Mouse (Mus musculus) embryonic facial prominence, embryonic 10.5 days (tissue): ENCODE data around the gene Egr2. TPM values are rescaled to one million over a fixed set of nuclear protein-coding genes. Genes with fewer than 3 reads are reported as not detected.

ENCODE experiments used
- DNase-seq: peaks from one replicate; pipeline ENCODE4 v3.0.0-alpha.2; 2017; ENCODE audit warnings: low spot score
- H3K27ac ChIP-seq: fragments of 300-500 bp; sonication (generic); replicated peaks from 2 replicates; pipeline ENCODE4 v1.5.1; 2016; ENCODE audit warnings: mild to moderate bottlenecking
- H3K27me3 ChIP-seq: fragments of 300-500 bp; sonication (generic); replicated peaks from 2 replicates; pipeline ENCODE4 v1.6.1; 2016; ENCODE audit warnings: low read depth, mild to moderate bottlenecking; ENCODE audit not compliant: poor library complexity, severe bottlenecking
- H3K36me3 ChIP-seq: fragments of 300-500 bp; sonication (generic); replicated peaks from 2 replicates; pipeline ENCODE4 v1.6.1; 2016; ENCODE audit warnings: mild to moderate bottlenecking, moderate library complexity
- H3K4me1 ChIP-seq: fragments of 300-500 bp; sonication (generic); 2 replicates; pipeline ENCODE4 v1.6.1; 2016
- H3K4me3 ChIP-seq: fragments of 300-500 bp; sonication (generic); 2 replicates; pipeline ENCODE4 v1.5.1; 2016; ENCODE audit warnings: mild to moderate bottlenecking, moderate library complexity
- H3K9me3 ChIP-seq: fragments of 300-500 bp; sonication (generic); 2 replicates; pipeline ENCODE4 v1.6.1; 2016; ENCODE audit warnings: mild to moderate bottlenecking
- WGBS: fragments of 180-500 bp; shearing (Covaris S2); methylation state at CpG from one replicate; pipeline ENCODE4 v1.1.7; 2016; 5-methylcytosine and 5-hydroxymethylcytosine counted together
- polyA plus RNA-seq: library from polyadenylated mRNA; unstranded; fragments of >200 nt; fragmentation: Nextera tagmentation; extraction: Ambion mirVana; gene quantifications from 2 replicates; pipeline ENCODE4 v1.2.1, GENCODE M21; 2016

The Egr2 gene
- polyA plus RNA-seq, 1 experiment from 2014 or later = 0.86 TPM

DNA sequence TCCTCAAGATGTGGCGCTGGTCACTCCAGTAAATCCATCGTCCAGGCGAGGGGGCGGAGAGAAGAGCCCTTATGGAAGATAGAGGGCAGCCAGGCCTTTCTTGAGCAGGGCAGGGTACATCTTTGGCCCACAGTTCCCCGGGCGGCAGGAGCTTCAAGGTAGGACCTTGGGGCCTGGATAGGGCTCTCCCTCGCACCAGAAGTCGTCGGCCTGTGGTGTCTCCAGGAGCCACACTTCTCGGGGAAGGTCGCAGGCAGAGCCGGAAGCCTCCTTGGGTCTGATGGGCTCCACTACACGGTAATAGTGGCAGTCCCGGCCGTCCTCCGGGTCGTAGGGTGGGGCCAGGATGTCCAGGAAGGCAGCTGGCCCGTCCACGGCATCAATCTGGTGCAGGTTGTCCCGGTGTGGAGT is 12.6 kb downstream of the Egr2 start:
- Histone ChIP-seq H3K27ac (peak overlapping the region; percentile 97), H3K4me3 (peak overlapping the region; percentile 79), H3K36me3 (peaks cover 19% of the 10 kb centered on the region), H3K9me3 (no peaks in the 10 kb centered on the region), H3K27me3 (peaks cover 4% of the 10 kb centered on the region; the same call in 1 of the 2 replicates), H3K4me1 (peaks cover 42% of the 10 kb centered on the region)
- peak; percentile 47 for DNase-seq
- under 1% methylated on average over 20 of the region's 20 CpGs for WGBS

GRCm38 (mm10) chr10:67548261-67548854 is 13.1 kb downstream of the Egr2 start:
- Histone ChIP-seq H3K4me1 (peaks cover 42% of the 10 kb centered on the region), H3K27ac (peak overlapping the region; percentile 97), H3K36me3 (peaks cover 19% of the 10 kb centered on the region), H3K9me3 (no peaks in the 10 kb centered on the region), H3K27me3 (no peaks in the 10 kb centered on the region), H3K4me3 (peak overlapping the region; percentile 79)
- DNase-seq = peak; percentile 76
- WGBS = under 1% methylated on average over 73 of the region's 73 CpGs

- under 1% methylated on average over 79 of the region's 79 CpGs for WGBS
- peaks cover 42% of the 10 kb centered on the region for H3K4me1 ChIP-seq
These were observed 13.8 kb downstream of the Egr2 start, which contains the start of gene Ado for GRCm38 (mm10) chr10:67548877-67549731. Gene Ado (minus strand): TSS chr10:67548955.

DNA sequence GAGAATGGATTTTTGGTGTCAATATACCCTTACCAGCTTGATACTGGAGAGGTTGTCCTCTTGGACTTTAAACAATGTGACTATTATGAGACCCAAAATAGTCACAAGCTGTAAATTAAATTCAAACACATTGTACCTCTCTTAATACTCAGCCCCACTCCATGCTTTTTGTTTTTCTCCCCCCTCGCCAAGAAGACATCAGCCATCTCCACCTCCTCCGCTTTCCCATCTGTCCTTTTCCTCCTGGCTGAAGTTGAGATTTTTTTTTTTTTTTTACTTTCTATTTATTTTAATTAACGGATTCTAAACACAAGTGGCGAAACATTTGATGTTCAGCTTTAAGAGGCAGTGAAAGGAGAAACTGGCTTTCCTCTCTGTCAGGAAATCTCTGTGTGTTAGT is 22.8 kb downstream of the Egr2 start:
- peaks cover 15% of the 10 kb centered on the region for H3K27me3 ChIP-seq

More at GRCm38 (mm10) chr10:67548877-67549731, 13.8 kb downstream of the Egr2 start, which contains the start of gene Ado:
- no peaks in the 10 kb centered on the region for H3K27me3 ChIP-seq
- H3K27ac ChIP-seq = peak within 1 kb of the TSS; percentile 97
- H3K36me3 ChIP-seq = peaks cover 19% of the 10 kb centered on the region
- peak; percentile 90 for DNase-seq
- H3K4me3 ChIP-seq = peak within 1 kb of the TSS; percentile 79
- no peaks in the 10 kb centered on the region for H3K9me3 ChIP-seq

GRCm38 (mm10) chr10:67559765-67560394 is 24.6 kb downstream of the Egr2 start:
- H3K27me3 ChIP-seq = peaks cover 33% of the 10 kb centered on the region
- 36% methylated on average over 13 of the region's 13 CpGs for WGBS
- no peak for DNase-seq
- no peaks in the 10 kb centered on the region for H3K36me3 ChIP-seq
- H3K4me1 ChIP-seq = peaks cover 10% of the 10 kb centered on the region
- no peak overlapping the region for H3K27ac ChIP-seq
- H3K4me3 ChIP-seq = no peak overlapping the region
- H3K9me3 ChIP-seq = no peaks in the 10 kb centered on the region

More for the DNA sequence above, 22.8 kb downstream of the Egr2 start:
- no peak for DNase-seq
- 86% methylated on average over 4 of the region's 4 CpGs for WGBS
- Histone ChIP-seq H3K4me3 (no peak overlapping the region), H3K27ac (no peak overlapping the region), H3K4me1 (peaks cover 10% of the 10 kb centered on the region), H3K36me3 (no peaks in the 10 kb centered on the region), H3K9me3 (no peaks in the 10 kb centered on the region)

DNA sequence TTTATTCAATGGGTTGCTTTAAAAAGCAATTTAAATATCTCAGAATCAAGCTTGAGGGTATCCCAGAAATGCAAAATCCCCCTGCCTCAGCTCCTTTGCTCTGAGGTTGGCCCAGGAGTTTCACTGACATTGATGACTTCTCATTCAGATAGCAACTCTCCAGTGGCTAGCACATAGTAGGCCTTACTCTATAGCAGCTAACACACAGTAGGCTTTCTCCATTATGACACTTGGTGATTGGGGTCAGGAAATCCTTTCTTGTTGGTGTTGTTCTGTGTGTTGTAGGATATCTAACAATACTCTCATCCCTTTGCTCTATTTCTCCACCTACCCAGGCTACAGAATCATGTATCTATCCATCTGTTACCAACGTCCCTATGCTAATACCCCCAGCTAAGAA is 25.9 kb downstream of the Egr2 start:
- Histone ChIP-seq H3K9me3 (no peaks in the 10 kb centered on the region), H3K4me3 (no peak overlapping the region), H3K4me1 (peaks cover 10% of the 10 kb centered on the region), H3K27me3 (peaks cover 36% of the 10 kb centered on the region), H3K36me3 (no peaks in the 10 kb centered on the region), H3K27ac (no peak overlapping the region)
- DNase-seq = no peak
- 85% methylated on average over 1 of the region's 1 CpGs for WGBS

DNA sequence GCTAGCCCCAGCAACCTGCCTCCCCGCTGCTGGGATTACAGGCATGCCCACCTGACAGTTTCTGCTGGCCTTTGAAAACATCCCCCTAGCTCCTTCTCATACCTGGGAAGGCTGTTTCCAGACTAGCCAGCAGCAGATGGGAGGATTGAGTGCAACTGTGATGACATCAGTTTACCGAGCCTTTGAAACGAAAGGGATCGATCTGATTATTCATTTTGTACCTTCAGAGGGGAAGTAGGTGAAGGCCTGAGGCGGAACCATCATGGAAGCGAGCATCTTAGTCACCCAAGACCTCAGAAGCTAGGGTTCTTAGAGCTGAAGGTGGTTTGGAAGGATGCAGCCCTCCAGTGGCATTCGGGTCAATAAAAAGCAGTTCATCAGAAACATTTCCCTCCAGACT is 29.2 kb downstream of the Egr2 start:
- H3K4me3 ChIP-seq = no peak overlapping the region
- peaks cover 33% of the 10 kb centered on the region for H3K27me3 ChIP-seq
- H3K4me1 ChIP-seq = peaks cover 9% of the 10 kb centered on the region
- 93% methylated on average over 7 of the region's 7 CpGs for WGBS
- H3K36me3 ChIP-seq = no peaks in the 10 kb centered on the region
- DNase-seq = no peak
- no peak overlapping the region for H3K27ac ChIP-seq
- no peaks in the 10 kb centered on the region for H3K9me3 ChIP-seq

DNA sequence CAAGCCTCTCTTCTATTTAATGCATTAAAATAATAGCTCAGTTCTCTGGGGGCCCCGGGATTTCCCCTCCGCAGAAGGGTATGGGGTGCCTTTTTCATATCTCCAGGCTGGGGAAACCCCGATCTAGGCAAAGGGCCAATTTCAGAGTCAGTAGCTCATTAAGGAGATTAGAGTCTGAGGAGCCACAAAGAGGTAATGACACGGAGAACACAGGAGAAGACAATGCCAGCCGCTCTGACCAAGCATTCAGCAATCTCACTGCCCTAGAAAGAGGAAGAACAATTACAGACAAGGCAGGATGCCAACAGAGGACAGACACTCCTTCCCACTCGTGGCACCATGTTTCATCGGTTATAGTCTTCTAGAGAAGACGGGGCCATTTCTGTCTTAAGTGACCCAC is 30.8 kb downstream of the Egr2 start:
- no peak for DNase-seq
- 79% methylated on average over 8 of the region's 8 CpGs for WGBS
- Histone ChIP-seq H3K27ac (no peak overlapping the region), H3K27me3 (peaks cover 33% of the 10 kb centered on the region), H3K4me1 (no peaks in the 10 kb centered on the region), H3K9me3 (no peaks in the 10 kb centered on the region), H3K4me3 (no peak overlapping the region), H3K36me3 (no peaks in the 10 kb centered on the region)

DNA sequence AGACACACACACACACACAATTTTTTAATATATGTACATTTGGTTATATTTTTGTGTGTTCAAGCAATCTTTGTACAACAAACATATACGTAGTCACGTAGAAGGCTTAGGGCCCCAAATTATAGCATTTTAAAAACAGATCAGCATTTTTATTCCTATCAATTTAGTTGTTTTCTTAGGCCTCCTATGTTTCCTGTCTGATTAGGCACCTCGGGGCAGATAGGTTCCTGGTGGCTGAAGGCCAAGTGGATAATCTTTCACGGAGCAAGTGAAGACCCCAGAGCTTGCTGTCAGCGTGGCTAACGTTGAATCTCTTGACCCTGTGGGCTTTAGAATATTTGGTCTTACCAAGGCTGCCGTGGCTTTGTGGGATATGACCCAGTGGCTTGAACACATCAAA is 34.3 kb downstream of the Egr2 start:
- H3K27me3 ChIP-seq = peaks cover 7% of the 10 kb centered on the region; the same call in 1 of the 2 replicates
- H3K4me1 ChIP-seq = 0 out of 2 replicates have a peak, but pooled peaks cover 3% of the 10 kb centered on the region
- no peaks in the 10 kb centered on the region for H3K36me3 ChIP-seq
- DNase-seq = no peak
- WGBS = 66% methylated on average over 7 of the region's 7 CpGs
- H3K9me3 ChIP-seq = no peaks in the 10 kb centered on the region
- no peak overlapping the region for H3K27ac ChIP-seq
- H3K4me3 ChIP-seq = no peak overlapping the region

- Histone ChIP-seq H3K27ac (no peak overlapping the region), H3K36me3 (no peaks in the 10 kb centered on the region), H3K27me3 (no peaks in the 10 kb centered on the region), H3K4me1 (0 out of 2 replicates have a peak, but pooled peaks cover 3% of the 10 kb centered on the region), H3K9me3 (no peaks in the 10 kb centered on the region), H3K4me3 (no peak overlapping the region)
- no peak for DNase-seq
- WGBS = 88% methylated on average over 14 of the region's 14 CpGs
These were observed 36.2 kb downstream of the Egr2 start for GRCm38 (mm10) chr10:67571443-67571842.

GRCm38 (mm10) chr10:67573310-67573709 is 38.0 kb downstream of the Egr2 start:
- Histone ChIP-seq H3K36me3 (no peaks in the 10 kb centered on the region), H3K9me3 (no peaks in the 10 kb centered on the region), H3K4me1 (0 out of 2 replicates have a peak, but pooled peaks cover 3% of the 10 kb centered on the region), H3K4me3 (no peak overlapping the region), H3K27me3 (no peaks in the 10 kb centered on the region), H3K27ac (no peak overlapping the region)
- WGBS = 78% methylated on average over 8 of the region's 8 CpGs
- no peak for DNase-seq

DNA sequence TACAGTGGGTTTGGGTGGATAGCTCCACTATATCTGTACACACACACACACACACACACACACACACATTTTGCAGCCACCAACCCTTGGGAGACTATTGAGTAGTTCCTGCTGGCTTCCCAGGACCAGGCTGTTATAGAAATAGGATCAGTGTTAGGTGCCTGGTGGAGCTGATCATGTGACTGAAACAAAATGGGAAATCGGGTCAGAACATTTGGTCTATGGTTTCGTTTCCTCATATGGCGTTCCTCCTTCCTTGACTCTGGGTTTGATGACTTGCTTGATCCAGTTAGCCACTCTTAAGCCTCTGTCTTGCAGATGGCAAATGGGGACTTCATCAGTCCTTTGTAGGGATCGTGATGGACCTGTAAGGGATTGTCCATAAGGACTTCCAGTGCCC is 44.6 kb downstream of the Egr2 start:
- Histone ChIP-seq H3K4me3 (no peak overlapping the region), H3K36me3 (no peaks in the 10 kb centered on the region), H3K27me3 (no peaks in the 10 kb centered on the region), H3K4me1 (no peaks in the 10 kb centered on the region), H3K27ac (no peak overlapping the region), H3K9me3 (no peaks in the 10 kb centered on the region)
- no peak for DNase-seq
- 93% methylated on average over 4 of the region's 4 CpGs for WGBS
